Mouse (Mus musculus): Measurements from ENCODE around the gene Rfc1. TPM values are rescaled to one million over a fixed set of nuclear protein-coding genes. Genes with fewer than 3 reads are reported as not detected.
A peak's percentile ranks its signal among the peaks of the same experiment; 100 is the strongest.

Gene Rfc1
- polyA plus RNA-seq, 1 experiment = 42.8 TPM

DNA sequence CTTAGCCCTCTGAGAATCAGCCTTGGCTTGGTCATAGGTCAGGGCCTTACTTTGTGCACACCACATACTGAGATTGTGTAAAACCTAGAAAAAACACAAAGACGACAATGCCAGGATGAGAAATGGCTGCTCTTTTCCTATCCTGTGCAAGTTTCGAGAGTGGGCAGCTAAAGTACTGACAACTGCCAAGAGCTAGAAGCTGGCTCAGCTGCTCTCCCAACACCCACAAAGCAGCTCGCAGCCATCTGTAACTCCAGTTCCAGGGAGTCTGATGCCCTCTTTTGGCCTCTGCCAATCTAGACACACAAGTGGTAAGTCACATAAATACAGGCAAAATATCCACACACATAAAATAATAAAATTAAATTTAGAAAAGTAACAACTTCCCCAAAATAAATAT, 61.5 kb downstream of the Rfc1 start:
- Histone ChIP-seq H3K4me1 (ENCODE audit: control insufficient read depth, insufficient read depth, low read length) (no peaks in the 10 kb centered on the region), H3K4me3 (replicated peaks; ENCODE audit: control insufficient read depth, low read depth, low read length) (no peak overlapping the region), H3K27ac (ENCODE audit: control insufficient read depth, insufficient read depth, low read depth, low read length, poor library complexity) (no peak overlapping the region)
- TF ChIP-seq POLR2A (IDR thresholded peaks at IDR 0.05; ENCODE audit: borderline replicate concordance, control insufficient read depth, low read depth, low read length) = no peak
- TF ChIP-seq CTCF (IDR thresholded peaks at IDR 0.05; ENCODE audit: control insufficient read depth, insufficient read depth, low read length) = no peak
- 85% methylated on average over 3 of the region's 3 CpGs for WGBS

DNA sequence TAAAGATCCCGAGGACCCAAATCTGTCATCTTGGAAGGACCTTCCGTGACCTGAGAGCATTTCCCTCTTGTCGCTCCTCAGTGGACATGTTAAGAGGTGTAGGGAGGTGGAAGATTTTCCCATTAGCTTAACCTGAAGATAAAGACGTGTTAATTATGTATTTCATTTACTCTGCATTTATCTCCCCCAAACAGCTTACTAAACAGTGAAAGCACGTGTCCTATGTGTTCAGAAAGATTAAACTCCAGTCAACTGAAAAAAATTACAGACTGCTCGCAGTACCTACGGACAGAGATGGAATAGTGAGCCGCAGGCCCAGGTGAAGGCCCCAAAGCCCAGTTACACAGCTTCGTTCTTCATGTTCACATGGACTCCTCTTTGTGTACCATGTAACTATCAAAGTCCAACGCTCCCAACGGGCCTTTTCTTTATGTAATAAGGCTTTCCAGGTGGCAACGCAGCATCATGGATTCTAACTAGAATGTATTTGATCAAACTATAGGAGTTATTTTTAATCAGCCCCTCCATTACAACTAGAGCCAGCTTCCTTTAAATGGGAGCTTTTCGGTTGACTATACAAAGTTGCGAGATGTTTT, 77.5 kb downstream of the Rfc1 start:
- Histone ChIP-seq H3K27ac (ENCODE audit: control insufficient read depth, insufficient read depth, low read depth, low read length, poor library complexity) (no peak overlapping the region), H3K4me1 (ENCODE audit: control insufficient read depth, insufficient read depth, low read length) (no peaks in the 10 kb centered on the region), H3K4me3 (replicated peaks; ENCODE audit: control insufficient read depth, low read depth, low read length) (no peak overlapping the region)
- TF ChIP-seq CTCF (IDR thresholded peaks at IDR 0.05; ENCODE audit: control insufficient read depth, insufficient read depth, low read length) (no peak), POLR2A (IDR thresholded peaks at IDR 0.05; ENCODE audit: borderline replicate concordance, control insufficient read depth, low read depth, low read length) (no peak)
- WGBS = 81% methylated on average over 14 of the region's 14 CpGs

DNA sequence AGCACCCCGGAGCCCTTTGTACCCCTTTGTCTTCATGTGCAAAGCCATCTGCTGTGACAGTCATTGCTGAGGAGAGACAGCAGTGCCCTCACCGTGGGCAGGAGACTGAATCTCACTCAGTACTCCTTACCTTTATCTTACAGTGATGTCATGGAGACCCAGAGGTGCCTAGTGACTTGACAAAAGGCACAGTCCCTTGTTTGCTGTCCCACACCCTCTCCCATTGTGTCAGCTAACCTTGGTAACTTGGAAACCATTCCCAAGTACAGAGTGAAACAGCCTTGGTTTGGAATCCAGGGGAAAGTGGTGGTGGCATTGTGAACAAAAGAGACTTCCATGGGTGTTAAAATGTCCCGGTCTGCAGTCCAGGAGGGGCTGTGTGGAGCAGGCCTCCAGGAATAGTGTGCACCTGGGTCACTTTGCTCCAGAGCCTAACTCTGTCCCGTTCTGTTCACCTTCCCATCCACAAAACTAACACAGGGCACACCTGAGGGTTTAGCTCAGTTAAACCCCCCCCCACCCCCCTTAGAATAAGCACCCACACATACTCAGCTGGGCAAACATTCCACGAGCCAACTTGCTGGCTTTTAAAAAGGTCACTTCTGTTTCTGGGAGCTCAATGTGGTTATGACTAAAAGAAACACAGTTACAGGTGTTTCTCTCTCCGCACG, 85.2 kb downstream of the Rfc1 start:
- no peaks in the 10 kb centered on the region for H3K4me1 ChIP-seq (ENCODE audit: control insufficient read depth, insufficient read depth, low read length)
- WGBS = 76% methylated on average over 7 of the region's 7 CpGs
- H3K4me3 ChIP-seq (replicated peaks; ENCODE audit: control insufficient read depth, low read depth, low read length) = no peak overlapping the region
- H3K27ac ChIP-seq (ENCODE audit: control insufficient read depth, insufficient read depth, low read depth, low read length, poor library complexity) = no peak overlapping the region
- TF ChIP-seq CTCF (IDR thresholded peaks at IDR 0.05; ENCODE audit: control insufficient read depth, insufficient read depth, low read length) = no peak
- TF ChIP-seq POLR2A (IDR thresholded peaks at IDR 0.05; ENCODE audit: borderline replicate concordance, control insufficient read depth, low read depth, low read length) = no peak

DNA sequence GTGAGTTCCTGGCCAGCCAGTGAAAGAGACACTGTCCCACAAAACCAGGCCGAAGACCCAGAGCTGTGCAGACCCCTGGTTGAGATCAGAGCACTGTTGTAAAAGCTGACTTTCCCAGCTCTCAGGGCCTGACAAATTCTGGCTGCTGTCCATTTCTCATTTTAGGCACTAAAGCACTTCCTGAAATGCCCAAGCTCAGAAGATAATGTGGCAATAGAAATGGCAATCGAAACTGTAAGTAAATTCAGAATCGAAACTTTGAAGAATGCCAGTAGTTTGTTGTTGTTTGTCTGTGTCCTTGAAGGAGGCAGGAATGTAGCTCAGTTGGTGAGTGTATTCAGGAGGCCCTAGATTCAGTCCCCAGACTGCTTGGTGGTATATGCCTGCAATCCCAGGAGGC, 88.2 kb downstream of the Rfc1 start:
- peak overlapping the region; percentile 46 for H3K27ac ChIP-seq (ENCODE audit: control insufficient read depth, insufficient read depth, low read depth, low read length, poor library complexity)
- no peaks in the 10 kb centered on the region for H3K4me1 ChIP-seq (ENCODE audit: control insufficient read depth, insufficient read depth, low read length)
- H3K4me3 ChIP-seq (replicated peaks; ENCODE audit: control insufficient read depth, low read depth, low read length) = no peak overlapping the region
- 30% methylated on average over 3 of the region's 3 CpGs for WGBS
- TF ChIP-seq POLR2A (IDR thresholded peaks at IDR 0.05; ENCODE audit: borderline replicate concordance, control insufficient read depth, low read depth, low read length) (no peak), CTCF (IDR thresholded peaks at IDR 0.05; ENCODE audit: control insufficient read depth, insufficient read depth, low read length) (no peak)

DNA sequence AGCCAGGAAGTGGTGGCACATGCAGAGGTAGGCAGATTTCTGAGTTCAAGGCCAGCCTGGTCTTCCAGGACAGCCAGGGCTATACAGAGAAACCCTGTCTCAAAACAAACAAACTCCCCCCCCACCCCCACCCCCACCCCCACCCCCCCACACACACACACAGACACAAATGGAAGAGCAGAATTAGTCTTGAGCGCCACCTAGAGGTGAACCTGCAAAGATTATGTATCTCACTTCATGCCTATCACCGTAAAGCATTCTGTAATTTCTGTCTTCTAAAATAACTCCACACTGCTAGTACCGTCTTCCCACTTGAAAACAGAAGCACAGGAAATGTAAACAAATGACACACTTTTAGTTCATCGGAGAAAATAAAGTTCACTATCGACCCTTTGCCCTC, 92.7 kb downstream of the Rfc1 start:
- H3K4me3 ChIP-seq (replicated peaks; ENCODE audit: control insufficient read depth, low read depth, low read length) = no peak overlapping the region
- no peaks in the 10 kb centered on the region; the same call in 1 of the 2 replicates for H3K4me1 ChIP-seq (ENCODE audit: control insufficient read depth, insufficient read depth, low read length)
- TF ChIP-seq CTCF (IDR thresholded peaks at IDR 0.05; ENCODE audit: control insufficient read depth, insufficient read depth, low read length) = 0 out of 2 replicates have a peak, but pooled peaks have one; percentile 24
- no peak for TF ChIP-seq POLR2A (IDR thresholded peaks at IDR 0.05; ENCODE audit: borderline replicate concordance, control insufficient read depth, low read depth, low read length)
- WGBS = 75% methylated on average over 5 of the region's 5 CpGs
- H3K27ac ChIP-seq (ENCODE audit: control insufficient read depth, insufficient read depth, low read depth, low read length, poor library complexity) = no peak overlapping the region

DNA sequence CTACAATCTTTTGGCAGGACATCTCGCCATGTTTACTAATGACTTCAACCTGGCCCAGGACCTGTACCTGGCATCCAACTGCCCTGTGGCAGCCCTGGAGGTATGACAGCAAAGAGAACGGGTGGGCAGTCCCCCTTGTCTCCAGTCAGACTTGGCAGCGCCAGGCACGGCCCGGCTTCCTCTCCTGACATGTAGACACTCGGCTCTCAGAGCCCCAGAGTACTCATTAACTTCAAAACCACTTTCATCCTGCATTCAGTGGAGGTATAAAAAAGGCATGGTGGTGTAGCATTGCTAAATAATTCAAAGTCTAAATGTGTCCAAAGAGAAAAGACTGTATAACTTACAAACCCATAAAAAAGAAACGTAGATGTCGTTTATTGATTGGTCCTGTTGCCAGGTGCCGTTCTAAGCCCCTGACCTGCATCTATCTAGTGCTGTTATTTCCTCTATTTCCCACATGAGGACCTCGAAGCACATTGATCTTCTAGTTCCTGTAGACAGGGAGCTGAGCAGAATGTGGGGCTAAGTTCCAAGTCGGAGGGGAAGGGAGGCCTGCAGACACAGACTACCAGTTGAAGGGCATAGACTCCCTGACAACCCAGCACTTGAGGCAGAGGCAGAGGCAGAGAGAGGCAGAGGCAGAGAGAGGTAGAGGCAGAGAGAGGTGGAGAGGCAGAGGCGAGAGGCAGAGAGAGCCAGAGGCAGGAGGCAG, 104.0 kb downstream of the Rfc1 start:
- H3K27ac ChIP-seq (ENCODE audit: control insufficient read depth, insufficient read depth, low read depth, low read length, poor library complexity) = no peak overlapping the region
- 73% methylated on average over 12 of the region's 12 CpGs for WGBS

DNA sequence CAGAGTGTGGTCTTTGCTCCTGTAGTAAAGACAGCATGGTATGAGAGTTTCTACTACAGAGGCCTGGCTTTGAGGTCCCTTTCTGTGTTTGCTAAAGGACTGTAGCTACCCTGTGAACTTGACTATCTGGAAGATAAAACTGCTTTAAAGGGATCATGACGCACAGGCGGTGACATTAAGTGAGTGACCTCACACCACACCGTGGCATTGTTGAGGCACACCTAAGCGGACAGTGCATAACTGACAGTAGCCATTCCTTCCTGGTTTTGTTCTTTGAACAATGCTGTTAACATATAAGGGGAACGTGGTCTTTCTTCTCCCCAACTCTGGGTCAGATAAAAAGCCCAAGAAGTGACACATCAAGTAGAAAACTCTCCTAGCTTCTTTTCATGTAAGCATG, 111.4 kb downstream of the Rfc1 start:
- WGBS = 80% methylated on average over 5 of the region's 5 CpGs
- TF ChIP-seq POLR2A (IDR thresholded peaks at IDR 0.05; ENCODE audit: borderline replicate concordance, control insufficient read depth, low read depth, low read length) (no peak), CTCF (IDR thresholded peaks at IDR 0.05; ENCODE audit: control insufficient read depth, insufficient read depth, low read length) (no peak)
- Histone ChIP-seq H3K27ac (ENCODE audit: control insufficient read depth, insufficient read depth, low read depth, low read length, poor library complexity) (no peak overlapping the region), H3K4me1 (ENCODE audit: control insufficient read depth, insufficient read depth, low read length) (no peaks in the 10 kb centered on the region; the same call in 1 of the 2 replicates), H3K4me3 (replicated peaks; ENCODE audit: control insufficient read depth, low read depth, low read length) (no peak overlapping the region)

More for the DNA sequence above, 104.0 kb downstream of the Rfc1 start:
- Histone ChIP-seq H3K4me1 (ENCODE audit: control insufficient read depth, insufficient read depth, low read length) (no peaks in the 10 kb centered on the region), H3K4me3 (replicated peaks; ENCODE audit: control insufficient read depth, low read depth, low read length) (no peak overlapping the region)
- TF ChIP-seq POLR2A (IDR thresholded peaks at IDR 0.05; ENCODE audit: borderline replicate concordance, control insufficient read depth, low read depth, low read length) = no peak
- TF ChIP-seq CTCF (IDR thresholded peaks at IDR 0.05; ENCODE audit: control insufficient read depth, insufficient read depth, low read length) = no peak

DNA sequence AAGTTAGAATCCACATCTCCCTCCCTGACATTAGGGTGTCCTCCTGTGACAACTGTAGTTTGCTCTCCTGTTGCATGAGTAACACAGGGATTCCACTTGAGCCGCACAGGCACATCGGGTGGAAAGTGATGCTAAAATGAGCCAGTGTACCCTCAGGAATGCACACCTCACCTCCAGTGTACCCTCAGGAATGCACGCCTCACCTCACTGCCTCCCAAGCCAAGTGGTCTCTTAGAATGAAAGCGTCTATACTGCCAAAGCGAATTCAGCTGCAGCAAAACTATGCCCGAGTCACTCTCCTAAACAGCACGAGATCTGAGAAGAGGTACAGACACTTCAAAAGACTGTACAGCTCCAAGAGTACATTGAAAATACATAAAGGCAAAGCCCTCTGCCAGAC, 114.4 kb downstream of the Rfc1 start:
- H3K4me1 ChIP-seq (ENCODE audit: control insufficient read depth, insufficient read depth, low read length) = no peaks in the 10 kb centered on the region; the same call in 1 of the 2 replicates
- 84% methylated on average over 7 of the region's 7 CpGs for WGBS
- no peak for TF ChIP-seq POLR2A (IDR thresholded peaks at IDR 0.05; ENCODE audit: borderline replicate concordance, control insufficient read depth, low read depth, low read length)
- TF ChIP-seq CTCF (IDR thresholded peaks at IDR 0.05; ENCODE audit: control insufficient read depth, insufficient read depth, low read length) = no peak
- H3K27ac ChIP-seq (ENCODE audit: control insufficient read depth, insufficient read depth, low read depth, low read length, poor library complexity) = no peak overlapping the region
- H3K4me3 ChIP-seq (replicated peaks; ENCODE audit: control insufficient read depth, low read depth, low read length) = no peak overlapping the region

All from bone marrow, adult 2 months (tissue).